Mouse (Mus musculus) forebrain, embryonic 11.5 days (tissue): ENCODE measurements around the gene Gpr157. TPM values are rescaled to one million over a fixed set of nuclear protein-coding genes. Genes with fewer than 3 reads are reported as not detected.

Experiments used
- ATAC-seq: fragments of 200-750 bp; cut with Nextera tagmentation; replicated peaks from 2 replicates; pipeline ENCODE4 v1.8.0; 2017; ENCODE audit warnings: moderate TSS enrichment; ENCODE audit not compliant: low FRiP score
- DNase-seq: peaks from one replicate; pipeline ENCODE4 v3.0.0-alpha.2; 2017; ENCODE audit warnings: low spot score
- H3K27ac ChIP-seq: fragments of 300-500 bp; sonication (generic); 2 replicates; pipeline ENCODE4 v1.5.1; 2014; ENCODE audit warnings: low read depth, low read length
- H3K27me3 ChIP-seq: fragments of 300-500 bp; sonication (generic); 2 replicates; pipeline ENCODE4 v1.6.1; 2014; ENCODE audit warnings: mild to moderate bottlenecking, low read length, mixed read lengths; ENCODE audit not compliant: control insufficient read depth, insufficient read depth
- H3K36me3 ChIP-seq: fragments of 300-500 bp; sonication (generic); 2 replicates; pipeline ENCODE4 v1.6.1; 2014; ENCODE audit warnings: mild to moderate bottlenecking, low read length, moderate library complexity, mixed read lengths; ENCODE audit not compliant: control insufficient read depth, insufficient read depth
- H3K4me1 ChIP-seq: fragments of 300-500 bp; sonication (generic); replicated peaks from 2 replicates; pipeline ENCODE4 v1.6.1; 2014; ENCODE audit warnings: low read length, mixed read lengths; ENCODE audit not compliant: control insufficient read depth, insufficient read depth
- H3K4me2 ChIP-seq: fragments of 300-500 bp; sonication (generic); 2 replicates; pipeline ENCODE4 v1.6.1; 2014; ENCODE audit warnings: low read depth, mild to moderate bottlenecking, low read length, moderate library complexity, mixed read lengths; ENCODE audit not compliant: severe bottlenecking
- H3K4me3 ChIP-seq: fragments of 300-500 bp; sonication (generic); 2 replicates; pipeline ENCODE4 v1.5.1; 2014; ENCODE audit warnings: low read depth, low read length
- H3K9ac ChIP-seq: fragments of 300-500 bp; sonication (generic); 2 replicates; pipeline ENCODE4 v1.6.1; 2014; ENCODE audit warnings: low read length
- H3K9me3 ChIP-seq: fragments of 300-500 bp; sonication (generic); 2 replicates; pipeline ENCODE4 v1.6.1; 2016; ENCODE audit warnings: low read length, mixed read lengths; ENCODE audit not compliant: control insufficient read depth
- WGBS: fragments of 180-500 bp; shearing (Covaris S2); extraction: QIAGEN DNeasy Blood & Tissue Kit; methylation state at CpG from one replicate; pipeline ENCODE4 v1.1.7; 2014; 5-methylcytosine and 5-hydroxymethylcytosine counted together
- polyA plus RNA-seq: library from polyadenylated mRNA; unstranded; fragments of >200 nt; fragmentation: Nextera tagmentation; extraction: Ambion mirVana; gene quantifications from 2 replicates; pipeline ENCODE4 v1.2.1, GENCODE M21; 2014

Gene Gpr157
- polyA plus RNA-seq, 1 experiment from 2014 or later: 0.24 TPM

DNA sequence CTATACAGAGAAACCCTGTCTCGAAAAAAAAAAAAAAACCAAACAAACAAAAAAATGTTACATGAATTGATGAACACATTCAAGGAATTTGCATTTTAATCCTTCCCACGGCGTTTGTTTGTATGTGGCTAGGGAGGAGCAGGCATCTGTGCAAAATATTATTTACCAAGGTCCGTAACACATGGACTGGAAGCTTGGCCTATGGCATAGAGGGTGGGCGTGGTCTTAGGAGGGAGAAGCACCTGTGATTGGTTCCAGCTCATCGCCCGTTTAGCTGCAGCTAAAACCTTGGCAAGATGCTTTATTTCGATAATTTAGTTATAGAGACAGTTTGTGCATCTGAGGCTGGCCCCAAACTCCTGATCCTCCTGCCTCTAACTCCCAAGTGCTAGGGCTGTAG lies 34.3 kb downstream of the Gpr157 start:
- no peaks in the 10 kb centered on the region for H3K9me3 ChIP-seq
- 79% methylated on average over 8 of the region's 8 CpGs for WGBS
- ATAC-seq: no peak

DNA sequence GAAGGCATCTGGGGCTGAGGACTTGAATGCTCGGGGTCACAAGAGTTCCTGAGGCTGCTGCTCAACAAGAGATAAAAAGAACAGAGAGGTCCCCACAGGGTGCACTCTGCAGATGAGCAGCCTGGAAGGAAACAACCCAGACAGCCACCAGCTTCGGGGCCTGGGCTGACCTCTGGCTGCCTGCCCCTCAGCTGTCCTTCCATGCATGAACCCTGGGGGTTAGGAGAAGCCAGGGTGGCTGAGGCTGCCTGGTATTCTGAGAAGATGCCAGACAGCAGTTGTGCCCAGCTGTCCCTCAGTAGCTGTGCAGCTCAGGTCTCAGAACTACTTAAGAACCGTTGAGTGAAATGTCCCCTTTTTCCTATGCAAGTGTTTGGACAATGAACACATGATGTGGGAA lies 35.3 kb downstream of the Gpr157 start:
- Histone ChIP-seq H3K27ac (no peak overlapping the region), H3K9ac (no peak overlapping the region), H3K36me3 (no peaks in the 10 kb centered on the region), H3K4me2 (no peak overlapping the region), H3K27me3 (no peaks in the 10 kb centered on the region), H3K4me3 (no peak overlapping the region), H3K4me1 (no peaks in the 10 kb centered on the region), H3K9me3 (no peaks in the 10 kb centered on the region)
- no peak for DNase-seq
- no peak for ATAC-seq
- WGBS: 70% methylated on average over 3 of the region's 3 CpGs

More for the DNA sequence above, 34.3 kb downstream of the Gpr157 start:
- H3K27me3 ChIP-seq: no peaks in the 10 kb centered on the region
- no peak overlapping the region for H3K9ac ChIP-seq
- H3K4me2 ChIP-seq: no peak overlapping the region
- H3K4me1 ChIP-seq: no peaks in the 10 kb centered on the region
- no peaks in the 10 kb centered on the region for H3K36me3 ChIP-seq
- no peak for DNase-seq
- H3K4me3 ChIP-seq: no peak overlapping the region
- no peak overlapping the region for H3K27ac ChIP-seq

DNA sequence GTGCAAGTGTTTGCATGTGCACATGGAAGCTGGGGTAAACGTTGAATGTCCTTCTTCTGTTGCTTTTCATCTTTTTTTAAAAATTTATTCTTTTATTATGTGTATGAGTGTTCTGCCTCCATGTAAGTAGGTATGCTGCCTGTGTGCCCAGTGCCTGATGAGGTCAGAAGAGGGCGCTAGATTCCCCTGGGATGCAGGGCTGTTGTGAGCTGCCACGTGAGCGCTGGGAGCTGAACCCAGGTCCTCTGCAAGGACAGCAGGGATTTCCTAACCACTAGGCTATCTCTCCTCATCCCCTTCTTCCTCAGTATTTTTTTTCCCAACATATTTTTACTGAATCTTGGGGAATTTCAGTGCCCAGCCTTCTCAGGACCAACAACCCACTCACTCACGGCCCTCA lies 39.2 kb downstream of the Gpr157 start:
- H3K36me3 ChIP-seq: no peaks in the 10 kb centered on the region
- ATAC-seq: no peak
- WGBS: 90% methylated on average over 5 of the region's 5 CpGs

DNA sequence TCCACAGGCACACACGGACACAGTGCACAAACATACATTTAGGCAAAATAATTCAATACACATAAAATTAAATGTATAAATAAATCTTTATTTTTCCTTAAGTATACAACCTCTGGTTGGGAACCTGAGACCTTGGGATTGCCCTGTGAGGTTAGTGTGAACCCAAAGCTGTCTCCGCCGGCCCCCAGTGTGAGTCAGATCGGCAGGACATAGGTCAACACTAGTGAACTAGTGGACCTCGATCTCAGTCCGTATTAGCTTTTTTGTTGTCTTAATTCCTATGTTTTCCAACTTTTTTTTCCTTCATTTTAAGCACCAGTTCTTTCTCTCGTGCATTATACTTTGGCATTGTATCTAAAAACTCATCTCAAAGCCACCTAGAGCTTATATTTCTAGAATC lies 40.7 kb downstream of the Gpr157 start:
- H3K27me3 ChIP-seq: no peaks in the 10 kb centered on the region
- H3K4me3 ChIP-seq: no peak overlapping the region
- H3K9ac ChIP-seq: no peak overlapping the region
- no peaks in the 10 kb centered on the region for H3K36me3 ChIP-seq
- DNase-seq (no peak), ATAC-seq (no peak)
- 95% methylated on average over 7 of the region's 7 CpGs for WGBS
- H3K4me1 ChIP-seq: peaks cover 3% of the 10 kb centered on the region; the same call in 1 of the 2 replicates
- no peak overlapping the region for H3K4me2 ChIP-seq
- H3K9me3 ChIP-seq: no peaks in the 10 kb centered on the region
- no peak overlapping the region for H3K27ac ChIP-seq

More for the DNA sequence above, 39.2 kb downstream of the Gpr157 start:
- Histone ChIP-seq H3K27me3 (no peaks in the 10 kb centered on the region), H3K9me3 (no peaks in the 10 kb centered on the region), H3K9ac (no peak overlapping the region), H3K27ac (no peak overlapping the region), H3K4me3 (no peak overlapping the region), H3K4me1 (no peaks in the 10 kb centered on the region), H3K4me2 (no peak overlapping the region)
- DNase-seq: no peak

DNA sequence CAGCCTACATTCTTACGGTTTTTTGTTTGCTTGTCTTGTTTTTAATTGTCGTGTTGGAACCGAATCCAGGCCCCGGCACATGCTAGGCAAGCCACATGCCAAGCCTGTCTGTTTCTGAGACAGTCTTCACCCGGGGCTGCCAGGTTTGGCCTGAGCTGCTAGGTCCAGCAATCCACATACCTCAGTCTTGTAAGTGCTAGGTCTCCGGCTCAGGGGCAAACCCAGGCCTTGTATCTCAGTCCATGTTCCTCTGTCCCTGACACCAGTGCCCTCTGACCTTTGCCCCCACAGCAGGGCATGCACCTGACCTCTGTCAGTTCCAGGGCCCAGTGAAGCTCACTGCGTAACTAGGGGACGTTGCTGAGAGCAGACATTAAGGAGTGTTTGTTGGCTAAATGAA lies 41.4 kb downstream of the Gpr157 start:
- Histone ChIP-seq H3K4me1 (peaks cover 4% of the 10 kb centered on the region; the same call in 1 of the 2 replicates), H3K9ac (no peak overlapping the region), H3K36me3 (no peaks in the 10 kb centered on the region), H3K9me3 (no peaks in the 10 kb centered on the region), H3K4me2 (no peak overlapping the region), H3K4me3 (no peak overlapping the region), H3K27ac (no peak overlapping the region), H3K27me3 (no peaks in the 10 kb centered on the region)
- WGBS: 60% methylated on average over 8 of the region's 8 CpGs
- DNase-seq (no peak), ATAC-seq (no peak)

DNA sequence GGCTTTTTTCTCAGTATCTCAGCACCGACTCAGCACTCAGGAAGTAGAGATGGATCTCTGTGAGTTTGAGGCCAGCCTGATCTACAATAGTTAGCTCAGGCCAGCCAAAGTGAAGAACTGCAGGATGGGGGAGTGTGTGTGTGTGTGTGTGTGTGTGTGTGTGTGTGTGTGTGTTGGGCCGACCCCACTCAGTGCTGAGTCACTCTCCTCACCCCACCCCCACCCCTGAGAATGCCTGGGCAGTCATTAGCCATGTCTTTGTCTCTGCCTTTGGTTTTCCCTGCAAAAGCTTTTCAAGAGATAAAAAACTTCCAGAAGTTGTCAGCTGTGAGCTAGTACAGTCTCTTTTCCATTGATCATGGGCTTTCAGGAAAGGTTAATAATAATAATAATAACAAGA lies 43.5 kb downstream of the Gpr157 start:
- H3K27me3 ChIP-seq: no peaks in the 10 kb centered on the region
- DNase-seq: no peak
- H3K9me3 ChIP-seq: no peaks in the 10 kb centered on the region
- H3K4me2 ChIP-seq: no peak overlapping the region
- no peaks in the 10 kb centered on the region for H3K36me3 ChIP-seq
- H3K4me3 ChIP-seq: no peak overlapping the region
- no peak overlapping the region for H3K27ac ChIP-seq
- WGBS: 36% methylated on average over 2 of the region's 2 CpGs
- no peak for ATAC-seq
- no peak overlapping the region for H3K9ac ChIP-seq
- H3K4me1 ChIP-seq: peaks cover 4% of the 10 kb centered on the region; the same call in 1 of the 2 replicates

DNA sequence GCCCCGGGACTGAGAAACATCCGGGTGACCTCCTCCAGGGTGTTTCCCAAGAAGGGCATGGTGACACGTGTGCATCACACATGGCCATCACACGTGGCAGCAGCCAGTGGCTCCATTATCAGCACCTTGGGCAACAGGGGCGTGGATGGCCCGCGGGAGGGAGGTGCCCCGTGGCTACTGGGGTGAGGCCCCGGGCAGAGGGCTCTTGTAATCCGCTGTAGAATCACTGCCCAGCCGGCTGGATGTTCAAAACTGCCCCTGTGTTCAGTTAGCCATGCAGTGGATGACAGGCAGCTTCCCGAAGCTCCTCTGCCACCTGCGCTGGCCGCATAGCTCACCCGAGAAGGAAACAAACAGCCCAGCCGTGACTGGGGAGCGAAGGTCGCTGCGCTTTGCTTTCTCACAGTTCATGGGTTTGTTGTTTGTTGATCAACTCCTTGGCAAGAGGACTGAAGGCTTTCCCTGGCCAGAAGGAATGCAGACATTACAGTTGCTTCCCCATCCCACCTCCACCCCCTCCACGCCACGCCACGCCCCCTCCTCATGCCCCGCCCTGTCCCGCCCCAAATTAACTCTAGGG lies 45.6 kb downstream of the Gpr157 start:
- Histone ChIP-seq H3K9me3 (no peaks in the 10 kb centered on the region), H3K9ac (no peak overlapping the region), H3K36me3 (no peaks in the 10 kb centered on the region), H3K4me3 (no peak overlapping the region), H3K27me3 (no peaks in the 10 kb centered on the region), H3K4me1 (peaks cover 6% of the 10 kb centered on the region; the same call in 1 of the 2 replicates), H3K27ac (no peak overlapping the region), H3K4me2 (no peak overlapping the region)
- ATAC-seq: no peak
- WGBS: 37% methylated on average over 24 of the region's 24 CpGs
- DNase-seq: no peak

DNA sequence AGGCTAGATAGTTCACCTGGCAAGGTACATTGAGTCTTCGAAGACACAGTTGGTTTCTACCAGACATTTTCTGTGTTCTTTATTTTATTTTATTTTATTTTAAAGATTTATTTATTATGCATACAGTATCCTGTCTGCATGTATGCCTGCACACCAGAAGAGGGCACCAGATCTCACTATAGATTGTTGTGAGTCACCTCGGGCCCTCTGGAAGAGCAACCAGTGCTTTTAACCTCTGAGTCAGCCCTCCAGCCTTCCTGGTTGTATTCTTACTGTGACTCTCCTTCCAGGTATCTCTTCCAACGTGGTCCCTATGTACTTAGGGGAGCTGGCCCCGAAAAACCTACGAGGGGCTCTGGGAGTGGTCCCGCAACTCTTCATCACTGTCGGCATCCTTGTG lies 48.1 kb downstream of the Gpr157 start:
- ATAC-seq (no peak), DNase-seq (no peak)
- no peak overlapping the region for H3K27ac ChIP-seq
- no peak overlapping the region for H3K4me3 ChIP-seq
- no peaks in the 10 kb centered on the region for H3K9me3 ChIP-seq
- 88% methylated on average over 7 of the region's 7 CpGs for WGBS
- no peak overlapping the region for H3K4me2 ChIP-seq
- no peaks in the 10 kb centered on the region for H3K36me3 ChIP-seq
- peaks cover 6% of the 10 kb centered on the region for H3K4me1 ChIP-seq
- H3K9ac ChIP-seq: no peak overlapping the region
- no peaks in the 10 kb centered on the region for H3K27me3 ChIP-seq

DNA sequence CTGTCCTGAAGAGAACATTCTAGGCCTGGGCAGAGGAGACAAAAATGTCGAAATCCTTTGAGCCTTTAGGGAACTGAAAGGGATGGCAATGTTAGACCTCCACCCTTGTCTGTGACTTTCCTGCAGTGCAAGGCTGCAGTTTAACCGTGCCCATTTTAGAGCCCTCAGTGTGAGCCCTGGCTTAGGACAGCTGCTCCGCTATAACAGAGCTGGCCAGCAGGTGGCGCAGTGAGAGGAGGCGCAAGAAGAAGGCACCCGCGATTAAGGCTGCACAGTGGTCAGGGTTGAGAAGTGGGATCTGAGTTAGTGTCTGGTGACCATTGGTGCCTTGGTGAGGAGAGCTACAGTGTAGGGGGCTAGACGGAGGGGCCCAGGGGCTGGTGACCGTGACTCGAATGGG lies 49.5 kb downstream of the Gpr157 start:
- Histone ChIP-seq H3K4me1 (peaks cover 6% of the 10 kb centered on the region), H3K9me3 (no peaks in the 10 kb centered on the region), H3K4me2 (no peak overlapping the region), H3K36me3 (no peaks in the 10 kb centered on the region), H3K9ac (no peak overlapping the region), H3K27me3 (no peaks in the 10 kb centered on the region), H3K27ac (no peak overlapping the region), H3K4me3 (no peak overlapping the region)
- DNase-seq (peak; percentile 89), ATAC-seq (peak; percentile 53)
- WGBS: 7% methylated on average over 10 of the region's 10 CpGs
